ENCODE assay signal across 10 mouse cellular contexts in the genomic region with DNA sequence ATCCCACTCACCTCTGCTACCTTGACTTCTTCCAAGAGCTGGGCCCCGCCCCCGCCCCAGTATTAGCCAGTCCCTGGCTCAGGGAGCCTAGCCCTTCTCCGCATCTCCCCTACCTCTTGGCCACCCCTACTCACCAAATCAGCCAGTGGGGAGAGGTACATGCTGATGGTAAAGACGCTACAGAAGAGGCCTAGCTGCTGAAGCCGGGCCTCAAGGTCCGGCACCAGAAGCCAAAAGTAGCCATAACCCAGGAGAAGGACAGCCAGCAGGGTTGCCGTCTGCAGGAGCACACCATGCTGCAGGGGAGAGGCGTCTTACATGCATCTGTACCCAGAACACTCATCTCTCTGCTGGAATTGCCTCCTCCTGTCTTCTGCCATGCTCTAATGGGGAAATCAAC. TPM values are rescaled to one million over a fixed set of nuclear protein-coding genes. Genes with fewer than 3 reads are reported as not detected.
DNase-seq lines count a peak whose midpoint lies in the region; ATAC-seq and TF ChIP-seq lines count a peak whose summit lies in the region.
"Had no signal": no experiment of that assay in that cellular context is flagged by ENCODE, and none has a peak within 500 bp of the region (broad histone marks: within the 10 kb centered on the region; RNA-seq: fewer than 3 reads in every experiment).

No protein-coding gene starts in this region.

- H3K4me1 ChIP-seq in heart, embryonic 15.5 days (replicated peaks), result peaks cover 44% of the 10 kb centered on the region
- H3K4me1 ChIP-seq in E14TG2a.4 (replicated peaks; ENCODE audit: low read depth, low read length), result peaks cover 63% of the 10 kb centered on the region
- peaks cover 33% of the 10 kb centered on the region for H3K4me1 ChIP-seq in embryonic facial prominence, embryonic 12.5 days
- peaks cover 41% of the 10 kb centered on the region for H3K4me1 ChIP-seq in liver, embryonic 15.5 days (replicated peaks)

- intact Hi-C loops in heart, postnatal 10 days (cut with DNase I), result no loop called here
- intact Hi-C loops in gastrocnemius, postnatal 14 days (cut with DNase I; ENCODE audit: low total_unique reads), result no loop called here

- peak overlapping the region; percentile 75; the same call in 1 of the 2 replicates for H3K4me2 ChIP-seq in heart, embryonic 15.5 days
- H3K4me2 ChIP-seq in embryonic facial prominence, embryonic 12.5 days (replicated peaks), result peak overlapping the region; percentile 10; the same call in 1 of the 2 replicates
- H3K4me2 ChIP-seq in liver, embryonic 15.5 days, result peak overlapping the region; percentile 76

- no peaks in the 10 kb centered on the region for H3K27me3 ChIP-seq in heart, embryonic 15.5 days
- peaks cover 22% of the 10 kb centered on the region for H3K27me3 ChIP-seq in E14TG2a.4 (ENCODE audit: insufficient read depth, low read length)
- no peaks in the 10 kb centered on the region for H3K27me3 ChIP-seq in embryonic facial prominence, embryonic 12.5 days
- peaks cover 12% of the 10 kb centered on the region for H3K27me3 ChIP-seq in liver, embryonic 15.5 days

- no peak for ATAC-seq in heart, embryonic 15.5 days (replicated peaks; ENCODE audit: insufficient number of reproducible peaks, insufficient read depth, low FRiP score, low read depth)
- no peak for ATAC-seq in embryonic facial prominence, embryonic 12.5 days (ENCODE audit: insufficient number of reproducible peaks, insufficient read depth, low FRiP score, low TSS enrichment)
- no peak for ATAC-seq in liver, embryonic 15.5 days (ENCODE audit: insufficient read depth)

- TF ChIP-seq CTCF in E14TG2a.4 (conservative IDR thresholded peaks at IDR 0.05; ENCODE audit: low read length), result no peak

- peaks cover 12% of the 10 kb centered on the region; the same call in 1 of the 2 replicates for H3K36me3 ChIP-seq in heart, embryonic 15.5 days
- peaks cover 16% of the 10 kb centered on the region; the same call in 1 of the 2 replicates for H3K36me3 ChIP-seq in E14TG2a.4 (ENCODE audit: insufficient read depth, low read length)
- H3K36me3 ChIP-seq in embryonic facial prominence, embryonic 12.5 days, result no peaks in the 10 kb centered on the region
- no peaks in the 10 kb centered on the region for H3K36me3 ChIP-seq in liver, embryonic 15.5 days (replicated peaks)

- no peak for DNase-seq in heart, postnatal 10 days
- no peak for DNase-seq in spleen, postnatal 10 days (ENCODE audit: low spot score in 2 of 2)
- no peak for DNase-seq in gastrocnemius, postnatal 14 days
- DNase-seq: adrenal gland, postnatal 25 days had no signal

- H3K9me3 ChIP-seq in heart, embryonic 15.5 days (replicated peaks), result no peaks in the 10 kb centered on the region
- H3K9me3 ChIP-seq in E14TG2a.4 (ENCODE audit: low read length), result no peaks in the 10 kb centered on the region
- no peaks in the 10 kb centered on the region for H3K9me3 ChIP-seq in embryonic facial prominence, embryonic 12.5 days
- no peaks in the 10 kb centered on the region for H3K9me3 ChIP-seq in liver, embryonic 15.5 days (replicated peaks)

- H3K27ac ChIP-seq in heart, embryonic 15.5 days, result no peak overlapping the region
- no peak overlapping the region for H3K27ac ChIP-seq in embryonic facial prominence, embryonic 12.5 days
- no peak overlapping the region for H3K27ac ChIP-seq in liver, embryonic 15.5 days (replicated peaks)

- H3K4me3 ChIP-seq in heart, embryonic 15.5 days, result no peak overlapping the region
- H3K4me3 ChIP-seq in E14TG2a.4 (replicated peaks; ENCODE audit: low read length), result peak overlapping the region; percentile 39
- no peak overlapping the region for H3K4me3 ChIP-seq in embryonic facial prominence, embryonic 12.5 days
- H3K4me3 ChIP-seq in liver, embryonic 15.5 days (replicated peaks), result 0 out of 2 replicates have a peak overlapping the region, but pooled peaks have one; percentile 63

- 68% methylated on average over 8 of the region's 8 CpGs for WGBS in heart, embryonic 15.5 days
- 50% methylated on average over 8 of the region's 8 CpGs for WGBS in embryonic facial prominence, embryonic 12.5 days
- WGBS in liver, embryonic 15.5 days (ENCODE audit: insufficient replicate concordance), result 81% methylated on average over 8 of the region's 8 CpGs

- no peak overlapping the region for H3K9ac ChIP-seq in heart, embryonic 15.5 days
- H3K9ac ChIP-seq in embryonic facial prominence, embryonic 12.5 days, result no peak overlapping the region
- no peak overlapping the region for H3K9ac ChIP-seq in liver, embryonic 15.5 days

RNA-seq across cellular contexts. Expression of gene Slc50a1, which starts 1.5 kb away (rescaled TPM):
- polyA plus RNA-seq in heart, embryonic 15.5 days (2015; fragmentation: Nextera tagmentation; extraction: Ambion mirVana), result 44.5 and 49.5 TPM in 2 replicates
- total RNA-seq in heart, postnatal 10 days (2021), result 10 to 100 TPM; 29.3 to 31.3 TPM
- 56.6 and 62.0 TPM in 2 replicates for polyA plus RNA-seq in embryonic facial prominence, embryonic 12.5 days (2016; fragmentation: Nextera tagmentation; extraction: Ambion mirVana)
- 17.5 and 17.8 TPM in 2 replicates for polyA plus RNA-seq in liver, embryonic 15.5 days (2015; fragmentation: Nextera tagmentation; extraction: Ambion mirVana)
- total RNA-seq in gastrocnemius, postnatal 14 days (2021), result 10 to 100 TPM; 14.2 to 14.6 TPM

RNA-seq across cellular contexts. Expression of gene Dpm3, which starts 9.8 kb away (rescaled TPM):
- 88.4 and 88.7 TPM in 2 replicates for polyA plus RNA-seq in heart, embryonic 15.5 days (2015; fragmentation: Nextera tagmentation; extraction: Ambion mirVana)
- 10 to 100 TPM; 60.2 to 64.2 TPM for total RNA-seq in heart, postnatal 10 days (2021)
- 101 and 103 TPM in 2 replicates for polyA plus RNA-seq in embryonic facial prominence, embryonic 12.5 days (2016; fragmentation: Nextera tagmentation; extraction: Ambion mirVana)
- 45.4 and 54.4 TPM in 2 replicates for polyA plus RNA-seq in liver, embryonic 15.5 days (2015; fragmentation: Nextera tagmentation; extraction: Ambion mirVana)
- 10 to 100 TPM; 32.5 to 37.3 TPM for total RNA-seq in gastrocnemius, postnatal 14 days (2021)

RNA-seq across cellular contexts. Expression of gene Efna1, which starts 12.0 kb away (rescaled TPM):
- 35.0 and 39.9 TPM in 2 replicates for polyA plus RNA-seq in heart, embryonic 15.5 days (2015; fragmentation: Nextera tagmentation; extraction: Ambion mirVana)
- 10 to 100 TPM; 48.8 to 57.5 TPM for total RNA-seq in heart, postnatal 10 days (2021)
- 32.6 and 36.1 TPM in 2 replicates for polyA plus RNA-seq in embryonic facial prominence, embryonic 12.5 days (2016; fragmentation: Nextera tagmentation; extraction: Ambion mirVana)
- polyA plus RNA-seq in liver, embryonic 15.5 days (2015; fragmentation: Nextera tagmentation; extraction: Ambion mirVana), result 8.9 and 11.2 TPM in 2 replicates
- total RNA-seq in gastrocnemius, postnatal 14 days (2021), result 10 to 100 TPM; 20.7 to 22.1 TPM
- total RNA-seq: hematopoietic stem cell, adult 5-6 weeks; MEL had no signal

RNA-seq across cellular contexts. Expression of gene Trim46, which starts 22.8 kb away (rescaled TPM):
- polyA plus RNA-seq in heart, embryonic 15.5 days (2015; fragmentation: Nextera tagmentation; extraction: Ambion mirVana), result 0.79 and 2.2 TPM in 2 replicates
- 1 to 10 TPM in 1 of 2 experiments, under 1 TPM in 1; 0.77 to 1.1 TPM for total RNA-seq in heart, postnatal 10 days (2021)
- 6.2 and 7.7 TPM in 2 replicates for polyA plus RNA-seq in embryonic facial prominence, embryonic 12.5 days (2016; fragmentation: Nextera tagmentation; extraction: Ambion mirVana)
- 0.23 and 0.31 TPM in 2 replicates for polyA plus RNA-seq in liver, embryonic 15.5 days (2015; fragmentation: Nextera tagmentation; extraction: Ambion mirVana)
- under 1 TPM; 0.16 to 0.39 TPM for total RNA-seq in gastrocnemius, postnatal 14 days (2021)

RNA-seq across cellular contexts. Expression of gene Krtcap2, which starts 23.1 kb away (rescaled TPM):
- polyA plus RNA-seq in heart, embryonic 15.5 days (2015; fragmentation: Nextera tagmentation; extraction: Ambion mirVana), result 189 and 207 TPM in 2 replicates
- total RNA-seq in heart, postnatal 10 days (2021), result 10 to 100 TPM; 84.4 to 88.0 TPM
- 297 and 306 TPM in 2 replicates for polyA plus RNA-seq in embryonic facial prominence, embryonic 12.5 days (2016; fragmentation: Nextera tagmentation; extraction: Ambion mirVana)
- polyA plus RNA-seq in liver, embryonic 15.5 days (2015; fragmentation: Nextera tagmentation; extraction: Ambion mirVana), result 116 and 126 TPM in 2 replicates
- 10 to 100 TPM; 74.0 to 85.6 TPM for total RNA-seq in gastrocnemius, postnatal 14 days (2021)

Comparison
In these comparisons a context has a peak if more than half of its experiments do, and no peak if none do; other contexts are left out.
1. H3K4me2 ChIP-seq: peak in every context shown above with its lines; median percentile 76 in liver, embryonic 15.5 days; 75 in heart, embryonic 15.5 days; 10 in embryonic facial prominence, embryonic 12.5 days.
2. H3K4me3 ChIP-seq: peak in E14TG2a.4 (single experiment) and liver, embryonic 15.5 days (single experiment); none in heart, embryonic 15.5 days (single experiment) and embryonic facial prominence, embryonic 12.5 days (single experiment).